Mouse (Mus musculus) bone marrow macrophage, adult 2 months (primary cell): ENCODE results near the gene Cuedc1. TPM values are rescaled to one million over a fixed set of nuclear protein-coding genes. Genes with fewer than 3 reads are reported as not detected.
A peak's percentile ranks its signal among the peaks of the same experiment; 100 is the strongest.

Experiments
- H3K27ac ChIP-seq: 2 replicates; pipeline ENCODE4 v1.5.1; 2012; ENCODE audit warnings: low read depth, low read length; ENCODE audit not compliant: insufficient read depth
- H3K4me1 ChIP-seq: 2 replicates; pipeline ENCODE4 v1.6.1; 2012; ENCODE audit warnings: low read length; ENCODE audit not compliant: control insufficient read depth, insufficient read depth
- H3K4me3 ChIP-seq: 2 replicates; pipeline ENCODE4 v1.5.1; 2012; ENCODE audit warnings: mild to moderate bottlenecking, low read length, moderate library complexity; ENCODE audit not compliant: insufficient read depth
- CTCF ChIP-seq: IDR thresholded peaks from 2 replicates; pipeline ENCODE4 v1.5.1; 2012; ENCODE audit warnings: low read depth, mild to moderate bottlenecking, low read length, moderate library complexity
- POLR2A ChIP-seq: IDR thresholded peaks from 2 replicates; pipeline ENCODE4 v1.6.1; 2012; ENCODE audit warnings: mild to moderate bottlenecking, low read depth, low read length, borderline replicate concordance
- polyA plus RNA-seq: library from polyadenylated mRNA; stranded (reverse); fragments of >200 nt; gene quantifications from 2 replicates; pipeline ENCODE4 v1.2.4, GENCODE M21; 2012; ENCODE audit not compliant: missing spikeins, insufficient read depth, insufficient read length

Cuedc1 gene
- polyA plus RNA-seq, 1 experiment: 13.1 TPM

DNA sequence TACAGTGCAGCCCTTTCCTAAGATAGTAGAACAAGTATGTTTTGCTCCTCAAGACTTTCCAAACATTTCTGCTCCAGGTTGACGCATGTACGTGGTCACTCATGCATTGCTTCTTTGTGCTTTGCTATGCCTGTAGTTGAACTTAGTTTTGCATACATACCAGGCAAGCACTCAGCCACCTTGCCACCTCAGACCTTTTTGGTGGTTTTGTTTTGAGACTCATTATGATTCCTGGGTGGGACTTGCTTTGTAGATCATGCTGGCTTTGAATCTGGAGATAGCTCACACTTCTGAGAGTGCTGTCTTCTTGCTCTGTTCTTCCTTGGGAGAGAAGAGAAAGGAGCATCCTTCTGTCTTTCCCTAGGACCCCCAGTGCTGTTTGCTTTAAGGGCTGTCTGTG is 109.8 kb downstream of the Cuedc1 start:
- H3K27ac ChIP-seq: no peak overlapping the region

DNA sequence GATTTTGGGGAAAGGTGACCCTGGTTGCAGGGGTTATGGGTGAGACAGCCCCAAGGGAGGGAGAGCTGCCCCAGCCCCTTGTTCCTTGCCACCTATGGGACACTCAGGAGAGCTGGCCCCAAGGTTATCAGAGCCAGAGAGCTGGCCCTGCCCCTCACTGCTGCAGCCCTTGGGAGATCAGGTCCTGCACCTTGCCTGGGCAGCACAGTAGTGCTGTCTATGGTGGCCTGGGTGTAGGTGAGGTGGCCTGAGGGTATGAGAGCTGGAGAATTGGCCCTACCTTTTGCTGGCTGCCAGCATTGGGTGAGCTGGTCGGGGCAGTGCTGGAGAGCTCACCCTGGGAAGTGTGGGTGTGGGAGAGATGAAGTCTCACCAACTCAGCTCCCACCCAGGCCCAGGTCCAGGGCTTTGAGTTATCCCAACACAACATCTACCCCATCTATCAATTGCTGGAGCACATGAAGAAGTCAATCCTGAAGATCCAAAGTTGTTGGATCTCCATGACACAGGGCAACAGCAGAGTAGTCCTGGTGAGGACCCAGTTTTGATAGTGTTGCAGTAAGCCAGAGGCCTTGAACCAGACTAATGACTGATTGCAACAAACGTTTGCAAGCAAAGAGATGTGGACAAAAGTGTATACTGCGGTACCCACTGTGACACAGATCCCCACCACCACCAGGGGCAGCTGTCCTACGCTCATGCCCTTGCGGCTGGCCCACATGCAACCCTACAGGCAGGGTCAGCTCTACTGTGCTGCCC is 114.1 kb downstream of the Cuedc1 start:
- H3K27ac ChIP-seq: no peak overlapping the region
- H3K4me1 ChIP-seq: no peaks in the 10 kb centered on the region
- TF ChIP-seq POLR2A (no peak), CTCF (no peak)
- H3K4me3 ChIP-seq: no peak overlapping the region

More for the DNA sequence above, 109.8 kb downstream of the Cuedc1 start:
- TF ChIP-seq POLR2A (no peak), CTCF (no peak)
- Histone ChIP-seq H3K4me1 (peaks cover 13% of the 10 kb centered on the region), H3K4me3 (no peak overlapping the region)

DNA sequence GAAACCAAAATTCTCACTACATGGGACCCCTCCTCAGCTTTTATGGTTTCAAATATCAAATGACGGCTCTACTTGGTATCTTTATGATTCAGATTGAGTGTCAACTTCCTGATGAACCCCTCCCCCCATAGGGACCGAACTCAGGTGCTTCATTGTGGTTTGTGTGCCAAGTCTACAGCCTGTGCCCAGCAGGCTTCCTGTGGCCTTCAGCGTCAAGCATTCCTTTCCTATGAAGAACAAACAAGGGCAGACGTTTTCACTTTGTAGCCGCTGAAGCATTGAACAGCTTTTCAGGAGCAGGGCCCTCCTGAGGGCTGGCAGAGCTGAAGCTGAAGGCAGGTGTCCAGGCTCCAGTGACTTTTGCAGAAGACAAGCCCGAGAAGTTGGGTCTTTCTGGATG is 115.9 kb downstream of the Cuedc1 start:
- Histone ChIP-seq H3K4me1 (peaks cover 3% of the 10 kb centered on the region; the same call in 1 of the 2 replicates), H3K27ac (no peak overlapping the region)
- no peak for TF ChIP-seq POLR2A
- no peak for TF ChIP-seq CTCF

DNA sequence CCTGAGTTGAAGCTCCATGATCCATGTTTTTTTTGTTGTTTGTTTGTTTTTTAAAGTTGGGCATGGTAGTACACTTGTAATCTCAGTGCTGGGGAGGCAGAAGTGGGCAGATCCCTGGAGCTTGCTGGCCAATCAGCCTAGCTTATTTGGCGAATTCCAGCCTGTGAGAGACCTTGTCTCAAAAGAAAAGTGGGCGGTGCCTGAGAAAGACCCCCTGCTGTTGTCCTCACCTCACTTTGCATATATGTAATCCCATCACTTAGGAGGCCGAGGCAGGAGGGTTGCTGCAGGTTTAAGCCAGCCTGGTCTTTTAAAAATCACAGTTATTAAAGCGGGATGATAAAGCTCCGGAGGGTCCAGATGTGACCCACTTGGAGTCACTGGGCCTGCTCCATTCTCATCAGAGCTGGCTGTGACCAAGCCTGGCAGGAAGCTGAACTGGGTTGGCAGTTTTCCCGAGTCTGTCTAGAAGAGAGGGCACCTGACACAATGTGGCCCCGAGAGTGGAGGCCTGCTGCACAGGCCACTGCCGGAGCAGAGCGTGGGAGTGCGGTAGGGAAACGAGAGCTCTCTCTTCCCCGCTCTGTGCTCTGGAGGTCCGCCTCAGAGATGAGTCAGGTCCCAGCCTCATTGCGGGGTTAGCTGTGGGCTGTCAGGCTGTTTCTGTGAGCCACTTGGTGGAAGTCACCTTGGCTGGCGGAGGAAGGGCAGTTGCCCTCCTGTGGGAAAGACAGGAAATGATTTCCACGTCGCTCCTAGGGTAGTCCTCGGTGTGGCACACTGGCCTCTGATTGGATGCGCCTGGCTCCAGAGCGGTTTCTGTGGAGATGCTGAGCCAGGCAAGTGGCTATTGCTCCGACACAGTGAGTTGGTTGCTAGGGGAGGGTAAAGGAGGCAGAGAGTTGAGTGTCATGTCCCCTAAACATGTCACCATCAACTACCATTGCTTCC is 117.3 kb downstream of the Cuedc1 start:
- Histone ChIP-seq H3K4me3 (no peak overlapping the region), H3K4me1 (peaks cover 3% of the 10 kb centered on the region; the same call in 1 of the 2 replicates), H3K27ac (no peak overlapping the region)
- TF ChIP-seq POLR2A (no peak), CTCF (no peak)

More for the DNA sequence above, 115.9 kb downstream of the Cuedc1 start:
- H3K4me3 ChIP-seq: no peak overlapping the region

DNA sequence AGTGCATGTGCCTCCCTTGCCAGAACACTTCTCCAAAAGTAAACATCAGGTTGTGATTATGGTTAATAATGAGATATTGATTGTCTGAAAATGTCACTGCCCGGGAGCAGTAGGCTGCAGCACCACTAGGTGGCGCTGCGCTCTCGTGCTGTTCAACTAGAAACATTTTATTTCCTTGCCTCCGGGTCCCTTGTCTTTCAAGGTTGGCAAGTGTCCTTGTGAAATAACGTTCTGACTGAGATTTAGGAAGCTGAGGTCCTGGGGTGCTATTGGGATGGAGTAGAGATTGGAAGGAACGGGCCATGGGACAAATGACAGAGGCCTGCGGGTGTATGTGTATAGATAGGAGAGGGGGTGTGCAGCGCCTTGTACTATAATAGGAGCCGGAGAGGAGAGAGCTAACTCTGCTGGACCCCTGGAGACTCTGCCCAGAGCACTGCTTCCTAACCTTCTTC is 118.4 kb downstream of the Cuedc1 start:
- Histone ChIP-seq H3K27ac (no peak overlapping the region), H3K4me3 (no peak overlapping the region), H3K4me1 (peaks cover 3% of the 10 kb centered on the region; the same call in 1 of the 2 replicates)
- no peak for TF ChIP-seq POLR2A
- peak; percentile 98 for TF ChIP-seq CTCF

DNA sequence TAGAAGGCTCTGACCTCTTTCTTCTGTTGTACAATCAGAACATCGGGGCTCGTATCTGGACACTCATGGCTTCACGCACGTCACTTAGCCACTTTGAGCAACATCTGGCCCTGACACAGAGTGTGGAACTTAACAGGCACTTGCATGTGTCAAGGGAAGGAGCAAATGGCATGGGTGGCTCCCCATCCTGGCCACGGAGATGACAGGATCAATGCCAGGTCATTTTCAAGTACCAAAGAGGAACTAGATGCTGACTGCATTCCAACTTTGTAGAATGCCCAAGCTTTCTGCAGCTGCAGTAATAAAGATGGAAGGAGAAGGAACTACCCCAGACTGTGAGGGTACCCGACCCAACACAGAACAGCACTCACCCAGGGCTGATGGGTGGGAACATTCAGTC is 120.3 kb downstream of the Cuedc1 start:
- Histone ChIP-seq H3K27ac (no peak overlapping the region), H3K4me3 (no peak overlapping the region), H3K4me1 (peaks cover 3% of the 10 kb centered on the region; the same call in 1 of the 2 replicates)
- TF ChIP-seq CTCF (no peak), POLR2A (no peak)

DNA sequence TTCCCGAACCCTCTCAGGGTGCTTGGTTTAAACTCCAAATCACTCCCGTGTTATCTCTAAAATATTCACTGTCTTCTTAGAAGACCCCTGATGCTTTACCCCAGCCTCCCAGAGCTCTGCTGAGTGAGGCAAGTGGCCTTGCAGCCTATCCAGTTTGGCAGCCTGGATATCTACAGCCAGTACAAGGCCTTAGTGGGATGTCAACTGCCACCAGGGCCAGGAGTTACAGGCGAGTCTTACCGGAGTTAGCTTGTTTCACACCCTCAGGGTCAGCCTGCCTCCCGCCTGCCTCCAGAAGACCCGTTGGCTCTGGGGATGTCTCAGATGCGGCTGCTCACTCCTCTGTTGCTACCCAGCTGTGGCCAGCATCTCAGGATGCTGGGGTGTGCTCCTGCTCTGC is 120.7 kb downstream of the Cuedc1 start:
- no peak for TF ChIP-seq CTCF
- TF ChIP-seq POLR2A: no peak
- H3K4me1 ChIP-seq: peaks cover 3% of the 10 kb centered on the region; the same call in 1 of the 2 replicates
- no peak overlapping the region for H3K4me3 ChIP-seq
- H3K27ac ChIP-seq: no peak overlapping the region

DNA sequence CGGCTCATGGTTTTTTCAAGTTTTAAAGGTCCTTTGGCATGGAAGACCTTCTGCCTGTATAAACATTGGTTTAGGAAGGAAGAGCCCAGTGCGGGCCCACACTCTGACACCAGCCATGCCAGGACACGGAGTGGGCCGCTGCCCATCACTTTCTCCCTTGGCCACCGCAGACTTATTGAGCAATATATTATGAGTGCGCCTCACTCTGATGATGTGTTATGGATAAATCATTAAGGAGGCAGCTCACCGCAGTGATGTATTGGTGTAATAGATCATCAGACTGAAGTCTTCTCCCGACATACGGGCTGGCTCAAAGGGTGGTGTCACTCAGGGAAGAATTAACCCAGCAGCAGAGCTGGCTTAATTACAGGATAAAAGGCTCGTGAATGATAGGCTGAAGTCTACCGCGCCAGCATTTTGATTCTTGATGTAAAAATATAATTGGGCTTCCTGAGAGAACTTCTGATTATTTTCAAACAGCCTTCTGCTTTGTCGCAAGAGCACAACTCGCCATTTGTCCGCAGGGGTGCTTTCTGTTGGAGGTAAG is 124.1 kb downstream of the Cuedc1 start:
- no peak overlapping the region for H3K27ac ChIP-seq
- H3K4me1 ChIP-seq: peaks cover 3% of the 10 kb centered on the region; the same call in 1 of the 2 replicates
- H3K4me3 ChIP-seq: no peak overlapping the region
- TF ChIP-seq CTCF: no peak
- TF ChIP-seq POLR2A: no peak
